Mouse (Mus musculus): ENCODE results near the gene Ap2a1. TPM values are rescaled to one million over a fixed set of nuclear protein-coding genes. Genes with fewer than 3 reads are reported as not detected.
A peak's percentile ranks its signal among the peaks of the same experiment; 100 is the strongest.

Gene Ap2a1
- total RNA-seq (2021): 10 to 100 TPM; 63.3 to 67.6 TPM
- 56.1 and 68.1 TPM in 2 replicates for polyA plus RNA-seq (2012; rRNA removed)
- long read RNA-seq, transcript Ap2a1-203 (24 exons, 3,449 nt): major isoform, 43 of 71 reads
- long read RNA-seq, transcript Ap2a1-202 (23 exons, 3,301 nt): minor isoform, 15 of 71 reads
- long read RNA-seq, partial matches to known transcripts: 8 of 71 reads
- long read RNA-seq, other reads (novel, unspliced or antisense): 5 of 71 reads

GRCm38 (mm10) chr7:44929204-44930151, at the start of gene Ap2a1:
Gene Ap2a1, minus strand, starts transcription at chr7:44929496.
- Histone ChIP-seq H3K27ac (peak within 1 kb of the TSS; percentile 97), H3K27me3 (ENCODE audit: control insufficient read depth, insufficient read depth, low read length) (no peaks in the 10 kb centered on the region), H3K4me3 (peak within 1 kb of the TSS; percentile 80), H3K4me1 (ENCODE audit: control insufficient read depth, insufficient read depth, low read length) (peaks cover 3% of the 10 kb centered on the region), H3K36me3 (ENCODE audit: control insufficient read depth, insufficient read depth, low read length) (no peaks in the 10 kb centered on the region), H3K9ac (ENCODE audit: low read depth, low read length) (peak within 1 kb of the TSS; percentile 88), H3K79me2 (replicated peaks; ENCODE audit: control insufficient read depth, insufficient read depth, low read length) (no peaks in the 10 kb centered on the region; the same call in 1 of the 2 replicates)
- intact Hi-C loops (cut with DNase I): loop anchor here (2.0 kb wide), 2 partner anchors 23 to 33 kb away; partner anchors contain the start of gene Fuz
- peak; percentile 97 to 100 for DNase-seq
- TF ChIP-seq EP300 (IDR thresholded peaks at IDR 0.05; ENCODE audit: insufficient read depth, low read depth, low read length) (0 out of 2 replicates have a peak, but pooled peaks have one; percentile 47), POLR2A (IDR thresholded peaks at IDR 0.05; ENCODE audit: insufficient read depth, low read depth, low read length) (peak; percentile 93), CTCF (IDR thresholded peaks at IDR 0.05) (peak; percentile 24)
- WGBS: under 1% methylated on average over 83 of the region's 84 CpGs

- Histone ChIP-seq H3K36me3 (ENCODE audit: control insufficient read depth, insufficient read depth, low read length) (no peaks in the 10 kb centered on the region), H3K27ac (no peak overlapping the region), H3K27me3 (ENCODE audit: control insufficient read depth, insufficient read depth, low read length) (no peaks in the 10 kb centered on the region), H3K4me1 (ENCODE audit: control insufficient read depth, insufficient read depth, low read length) (peaks cover 3% of the 10 kb centered on the region), H3K79me2 (replicated peaks; ENCODE audit: control insufficient read depth, insufficient read depth, low read length) (no peaks in the 10 kb centered on the region), H3K4me3 (no peak overlapping the region), H3K9ac (ENCODE audit: low read depth, low read length) (no peak overlapping the region)
- DNase-seq: no peak
- TF ChIP-seq CTCF (IDR thresholded peaks at IDR 0.05) (no peak), EP300 (IDR thresholded peaks at IDR 0.05; ENCODE audit: insufficient read depth, low read depth, low read length) (no peak), POLR2A (IDR thresholded peaks at IDR 0.05; ENCODE audit: insufficient read depth, low read depth, low read length) (no peak)
- 91% methylated on average over 3 of the region's 3 CpGs for WGBS
- intact Hi-C loops (cut with DNase I): no loop called here
These were observed 49.0 kb upstream of the Ap2a1 start for GRCm38 (mm10) chr7:44978300-44978699.

- WGBS: 38% methylated on average over 6 of the region's 6 CpGs
- H3K27me3 ChIP-seq (ENCODE audit: control insufficient read depth, insufficient read depth, low read length): no peaks in the 10 kb centered on the region
- H3K4me1 ChIP-seq (ENCODE audit: control insufficient read depth, insufficient read depth, low read length): peaks cover 3% of the 10 kb centered on the region; the same call in 1 of the 2 replicates
- H3K27ac ChIP-seq: no peak overlapping the region
- no peak overlapping the region for H3K4me3 ChIP-seq
- intact Hi-C loops (cut with DNase I): no loop called here
- H3K79me2 ChIP-seq (replicated peaks; ENCODE audit: control insufficient read depth, insufficient read depth, low read length): no peaks in the 10 kb centered on the region
- no peak overlapping the region for H3K9ac ChIP-seq (ENCODE audit: low read depth, low read length)
- H3K36me3 ChIP-seq (ENCODE audit: control insufficient read depth, insufficient read depth, low read length): no peaks in the 10 kb centered on the region
- DNase-seq: no peak
- TF ChIP-seq CTCF (IDR thresholded peaks at IDR 0.05) (no peak), EP300 (IDR thresholded peaks at IDR 0.05; ENCODE audit: insufficient read depth, low read depth, low read length) (no peak), POLR2A (IDR thresholded peaks at IDR 0.05; ENCODE audit: insufficient read depth, low read depth, low read length) (no peak)
These were observed 45.8 kb upstream of the Ap2a1 start for GRCm38 (mm10) chr7:44975117-44975419.

- Histone ChIP-seq H3K9ac (ENCODE audit: low read depth, low read length) (peak within 1 kb of the TSS; percentile 40), H3K4me3 (peak within 1 kb of the TSS; percentile 53), H3K27ac (peak within 1 kb of the TSS; percentile 68), H3K79me2 (replicated peaks; ENCODE audit: control insufficient read depth, insufficient read depth, low read length) (no peaks in the 10 kb centered on the region), H3K4me1 (ENCODE audit: control insufficient read depth, insufficient read depth, low read length) (peaks cover 3% of the 10 kb centered on the region; the same call in 1 of the 2 replicates), H3K27me3 (ENCODE audit: control insufficient read depth, insufficient read depth, low read length) (no peaks in the 10 kb centered on the region), H3K36me3 (ENCODE audit: control insufficient read depth, insufficient read depth, low read length) (no peaks in the 10 kb centered on the region)
- DNase-seq: peak; percentile 80
- intact Hi-C loops (cut with DNase I): no loop called here
- 4% methylated on average over 22 of the region's 22 CpGs for WGBS
- TF ChIP-seq POLR2A (IDR thresholded peaks at IDR 0.05; ENCODE audit: insufficient read depth, low read depth, low read length): peak; percentile 57; the same call in 1 of the 2 replicates
- TF ChIP-seq EP300 (IDR thresholded peaks at IDR 0.05; ENCODE audit: insufficient read depth, low read depth, low read length): no peak
These were observed 45.3 kb upstream of the Ap2a1 start, which contains the start of gene Cpt1c for GRCm38 (mm10) chr7:44974383-44975116. Gene Cpt1c, minus strand, starts transcription at chr7:44974851.

- Histone ChIP-seq H3K9ac (ENCODE audit: low read depth, low read length) (peak overlapping the region; percentile 16; the same call in 1 of the 2 replicates), H3K27ac (no peak overlapping the region), H3K4me1 (ENCODE audit: control insufficient read depth, insufficient read depth, low read length) (peaks cover 3% of the 10 kb centered on the region; the same call in 1 of the 2 replicates), H3K36me3 (ENCODE audit: control insufficient read depth, insufficient read depth, low read length) (no peaks in the 10 kb centered on the region), H3K27me3 (ENCODE audit: control insufficient read depth, insufficient read depth, low read length) (no peaks in the 10 kb centered on the region), H3K79me2 (replicated peaks; ENCODE audit: control insufficient read depth, insufficient read depth, low read length) (no peaks in the 10 kb centered on the region), H3K4me3 (peak overlapping the region; percentile 21)
- WGBS: 44% methylated on average over 14 of the region's 14 CpGs
- no peak for TF ChIP-seq CTCF (IDR thresholded peaks at IDR 0.05)
- no peak for TF ChIP-seq EP300 (IDR thresholded peaks at IDR 0.05; ENCODE audit: insufficient read depth, low read depth, low read length)
- TF ChIP-seq POLR2A (IDR thresholded peaks at IDR 0.05; ENCODE audit: insufficient read depth, low read depth, low read length): no peak
- DNase-seq: no peak
- intact Hi-C loops (cut with DNase I): no loop called here
These were observed 44.3 kb upstream of the Ap2a1 start for GRCm38 (mm10) chr7:44973415-44974130.
